Mouse (Mus musculus) embryo, embryonic 9.5 days (tissue): ENCODE results near the gene Irak1bp1.

Source experiments
- DNase-seq: peaks from one replicate; pipeline ENCODE4 v3.0.0-alpha.2; 2017; ENCODE audit errors: extremely low spot score

The Irak1bp1 gene

DNA sequence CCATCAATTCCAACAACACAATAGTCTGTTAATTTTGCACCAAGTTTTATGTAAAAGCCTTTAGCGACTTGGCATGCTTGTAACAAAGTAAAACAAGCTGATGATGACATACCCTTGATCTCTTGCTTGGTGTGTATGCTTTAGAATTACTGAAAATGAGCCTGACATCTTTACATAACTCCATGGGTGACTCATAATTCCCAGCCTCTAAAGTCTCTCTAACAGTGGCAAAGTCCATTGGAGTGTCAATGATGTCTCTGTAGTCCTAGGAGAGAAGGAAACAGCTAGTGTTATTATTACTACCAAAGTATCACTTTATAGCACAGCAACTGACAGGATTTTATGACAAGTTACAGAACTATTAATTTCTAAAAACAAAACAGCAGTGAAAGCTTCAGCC, 47.7 kb downstream of the Irak1bp1 start:
- no peak for DNase-seq

DNA sequence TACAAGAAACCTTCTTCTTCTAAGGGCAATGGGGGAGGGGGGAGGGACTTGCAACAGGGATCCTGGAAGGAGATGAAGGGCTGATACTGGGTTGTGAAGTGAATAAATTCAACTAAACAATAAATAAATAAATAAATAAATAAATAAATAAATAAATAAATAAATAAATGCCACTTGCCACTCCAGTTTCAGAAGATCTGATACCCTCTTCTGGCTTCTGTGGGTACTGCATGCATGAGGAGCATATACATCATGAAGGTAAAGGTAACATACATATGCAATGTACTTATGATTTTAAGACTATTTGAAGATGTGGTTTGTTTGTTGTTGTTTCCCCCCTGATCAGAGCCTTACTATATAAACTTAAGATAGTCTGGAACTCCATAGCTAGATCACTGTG, 54.8 kb downstream of the Irak1bp1 start:
- no peak for DNase-seq

DNA sequence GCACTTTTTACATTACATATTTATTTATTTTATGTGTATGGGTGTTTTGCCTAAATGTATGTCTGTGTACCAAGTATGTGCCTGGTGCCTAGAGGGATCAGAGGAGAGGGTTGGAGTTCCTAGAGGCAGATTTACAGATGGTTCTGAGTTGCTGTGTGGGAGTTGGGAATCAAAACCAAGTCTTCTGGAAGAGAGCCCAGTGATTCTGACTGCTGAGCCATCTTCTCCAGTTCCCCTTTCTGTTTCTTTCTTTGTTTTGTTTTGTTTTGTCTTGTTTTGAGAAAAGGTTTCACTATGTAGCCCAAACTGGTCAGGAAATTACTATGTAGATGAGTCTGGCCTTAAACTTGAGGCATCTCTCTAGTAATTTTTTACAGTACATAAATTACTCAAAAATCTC, 59.3 kb downstream of the Irak1bp1 start:
- no peak for DNase-seq
